Mouse (Mus musculus) hematopoietic stem cell, adult 5-6 weeks (primary cell): ENCODE data around the gene Gm8797. TPM values are rescaled to one million over a fixed set of nuclear protein-coding genes. Genes with fewer than 3 reads are reported as not detected.
"Not testable (repeated sequence)": the region's sequence is repeated elsewhere in the genome, so short reads cannot be mapped to it uniquely, and the experiment has no call there.

Experiments
- ATAC-seq, 2 experiments: fragments of 125-278 bp in 1 of 2; replicated peaks in 1 of 2; 2 replicates each; pipeline ENCODE4 v1.8.0; 2016 to 2017; ENCODE audit warnings: inconsistent platforms in 2 of 2, mild to moderate bottlenecking in 2 of 2, moderate number of reproducible peaks in 2 of 2, low read depth in 1 of 2, moderate TSS enrichment in 1 of 2; ENCODE audit not compliant: low FRiP score in 2 of 2, poor library complexity in 2 of 2, severe bottlenecking in 2 of 2, insufficient read depth in 1 of 2, low TSS enrichment in 1 of 2
- total RNA-seq: library from RNA; stranded (forward); fragments of 172-1452, 232-1000 nt; gene quantifications from 2 replicates; pipeline ENCODE4 v1.2.3, GENCODE M21; 2017

Gm8797 gene
- 52.3 and 61.2 TPM in 2 replicates for total RNA-seq

- ATAC-seq: not testable (repeated sequence)
Observed at GRCm38 (mm10) chr3:5750506-5750905, at the start of gene Gm8797. Gene Gm8797 (plus strand): TSS chr3:5750806.

- ATAC-seq: no peak
Observed at GRCm38 (mm10) chr3:5714481-5714880, 36.1 kb upstream of the Gm8797 start.

- no peak for ATAC-seq
Observed at GRCm38 (mm10) chr3:5732931-5733330, 17.7 kb upstream of the Gm8797 start.

GRCm38 (mm10) chr3:5754763-5755478 is 4.3 kb downstream of the Gm8797 start:
- ATAC-seq: no peak

GRCm38 (mm10) chr3:5766256-5766655 is 15.7 kb downstream of the Gm8797 start:
- ATAC-seq: no peak

GRCm38 (mm10) chr3:5776894-5777293 is 26.3 kb downstream of the Gm8797 start:
- no peak for ATAC-seq
